Mouse (Mus musculus): ENCODE data around the gene Psme2b.
"Not testable (repeated sequence)": the region's sequence is repeated elsewhere in the genome, so short reads cannot be mapped to it uniquely, and the experiment has no call there.

DNA sequence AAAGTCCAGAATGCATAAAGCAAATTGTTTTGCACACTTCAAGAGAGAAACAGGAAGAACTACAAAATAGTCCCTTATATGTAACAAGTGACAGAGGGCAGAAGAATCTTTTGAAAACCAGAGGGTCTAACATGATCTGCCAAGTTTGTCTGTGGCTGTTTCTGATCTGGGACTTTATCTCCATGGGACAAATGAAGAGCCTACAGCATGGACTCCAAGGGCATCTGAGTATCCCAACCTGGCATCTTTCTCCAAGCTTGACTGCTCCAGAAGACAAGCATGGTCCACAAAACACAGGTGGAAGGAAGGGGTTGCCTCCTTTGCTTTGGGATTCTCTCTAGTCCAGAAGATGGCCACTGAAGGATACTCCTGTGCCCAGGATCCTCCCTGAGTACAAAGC lies 19.6 kb downstream of the Psme2b start:
- not testable (repeated sequence) for TF ChIP-seq CTCF, POLR2A (IDR thresholded peaks at IDR 0.05; ENCODE audit: extremely low read depth, insufficient read depth, low read length)
